Mouse (Mus musculus): Measurements from ENCODE around the gene Gorab.

The Gorab gene

GRCm38 (mm10) chr1:163357733-163358132 lies 45.7 kb downstream of the Gorab start:
- in situ Hi-C loops (cut with MseI, MboI), result no loop called here

DNA sequence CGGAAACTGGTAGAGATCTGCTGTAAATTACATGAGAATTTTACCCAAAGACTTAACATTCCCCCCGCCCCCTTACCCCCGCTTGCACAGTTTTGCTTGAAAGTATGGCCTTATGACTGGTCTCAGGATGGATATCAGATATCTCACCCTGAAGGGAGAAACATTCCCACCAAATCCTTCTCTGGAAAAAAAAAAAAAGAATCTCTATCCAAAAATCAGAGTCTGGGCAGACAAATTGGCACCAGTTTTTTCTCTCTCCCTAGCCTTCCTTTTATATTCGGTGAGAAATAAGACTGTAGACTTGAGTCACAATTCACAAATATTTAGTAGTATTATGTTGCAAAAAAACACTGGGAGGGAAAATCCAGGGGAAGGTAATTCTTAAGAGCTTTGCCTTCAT lies 47.3 kb downstream of the Gorab start:
- in situ Hi-C loops (cut with MseI, MboI), result no loop called here

DNA sequence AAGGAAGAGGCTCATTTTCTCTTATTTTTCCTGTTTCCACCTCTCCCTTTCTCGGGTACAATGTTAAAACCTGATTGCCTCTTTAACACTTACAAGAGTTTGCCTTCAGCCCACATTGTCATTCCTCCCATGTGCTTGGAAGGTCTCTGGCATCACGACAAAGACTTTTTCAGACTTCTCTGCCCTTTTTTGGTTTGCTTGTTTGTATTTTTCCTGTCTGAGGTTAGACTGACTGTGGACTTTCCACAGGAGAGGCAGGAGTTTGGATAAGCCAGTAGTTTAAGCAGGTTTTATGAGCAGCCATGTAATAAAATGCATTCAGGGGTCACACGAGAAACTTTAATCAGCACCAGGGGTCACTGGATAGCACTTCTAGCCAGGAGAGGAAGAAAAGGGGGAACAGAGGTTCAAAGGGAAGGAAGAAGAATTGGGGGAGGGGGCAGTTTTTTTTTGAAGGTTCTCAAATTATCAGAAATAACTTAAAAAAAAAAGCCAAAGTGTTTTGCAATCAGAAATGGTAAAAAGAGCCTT lies 47.8 kb downstream of the Gorab start:
- in situ Hi-C loops (cut with MseI, MboI), result no loop called here

DNA sequence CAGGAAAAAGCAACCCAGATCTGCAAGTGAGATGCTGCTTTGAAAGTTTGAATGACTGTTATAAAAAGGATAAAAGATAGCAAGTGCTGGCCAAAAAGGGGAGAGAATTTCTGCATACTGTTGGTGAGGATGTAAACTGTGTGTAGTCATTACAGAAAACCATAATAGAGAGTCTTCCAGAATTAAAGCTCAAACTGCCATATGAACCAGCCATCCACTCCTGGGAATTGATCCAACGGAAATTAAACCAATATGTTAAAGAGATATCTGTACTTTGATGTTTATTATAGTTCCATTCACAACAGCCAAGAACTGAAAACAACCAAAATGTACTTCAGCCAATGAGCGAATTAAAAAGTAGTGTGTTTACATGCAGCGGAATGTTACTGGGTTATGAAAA lies 52.5 kb downstream of the Gorab start:
- in situ Hi-C loops (cut with MseI, MboI), result no loop called here

DNA sequence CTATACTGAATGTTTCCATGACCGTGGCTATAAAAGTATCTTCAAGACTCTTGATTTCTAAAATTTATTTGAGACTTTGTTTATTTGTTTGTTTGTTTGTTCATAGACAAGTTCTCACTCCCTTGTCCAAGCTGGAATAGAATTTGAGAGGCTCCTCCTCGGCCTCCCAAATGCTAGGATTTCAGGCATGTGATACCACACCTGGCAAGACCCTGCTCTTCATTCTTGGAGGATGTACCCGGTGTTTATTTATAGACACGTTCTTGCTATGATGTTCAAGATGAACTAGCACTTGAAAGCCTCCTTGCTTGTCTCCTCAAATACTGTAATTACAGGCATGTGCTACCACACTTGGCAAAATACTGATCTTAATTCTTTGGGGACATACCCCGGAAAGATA lies 57.9 kb downstream of the Gorab start:
- in situ Hi-C loops (cut with MseI, MboI), result no loop called here

DNA sequence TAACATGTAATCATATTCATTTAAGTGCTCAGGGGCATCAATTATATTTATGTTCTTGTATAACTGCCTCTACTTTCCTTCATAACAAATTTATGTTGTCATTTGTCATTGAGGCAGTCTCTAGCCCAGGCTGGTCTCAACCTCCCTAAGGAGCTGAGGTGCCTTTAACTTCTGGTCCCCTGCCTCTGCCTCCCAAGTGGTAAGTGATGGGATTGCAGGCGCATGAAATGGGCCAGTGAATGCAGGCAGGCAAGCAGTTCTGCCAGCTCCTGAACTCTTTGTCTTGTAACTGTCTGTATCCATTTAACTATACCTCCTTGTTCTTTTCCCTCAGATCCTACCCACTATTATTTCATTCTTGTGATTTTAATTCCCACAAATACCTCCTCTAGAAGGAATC lies 58.5 kb downstream of the Gorab start:
- in situ Hi-C loops (cut with MseI, MboI), result no loop called here

DNA sequence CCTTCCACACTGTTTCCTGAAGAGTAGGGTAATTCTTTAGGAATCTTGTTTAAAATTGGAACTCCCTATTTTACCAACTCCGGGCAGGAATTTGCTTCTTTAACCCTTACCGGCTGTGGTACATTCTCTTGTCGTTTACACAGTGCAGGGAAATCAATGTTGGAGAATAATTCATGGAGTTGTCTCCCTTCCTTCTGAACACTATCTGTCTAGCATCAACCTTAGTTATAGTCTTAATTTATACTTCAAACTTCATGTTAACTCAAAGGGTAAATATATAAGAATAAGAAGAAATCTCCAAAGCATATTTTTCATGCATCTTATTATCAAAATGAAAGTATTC lies 64.3 kb downstream of the Gorab start:
- in situ Hi-C loops (cut with MseI, MboI), result no loop called here

DNA sequence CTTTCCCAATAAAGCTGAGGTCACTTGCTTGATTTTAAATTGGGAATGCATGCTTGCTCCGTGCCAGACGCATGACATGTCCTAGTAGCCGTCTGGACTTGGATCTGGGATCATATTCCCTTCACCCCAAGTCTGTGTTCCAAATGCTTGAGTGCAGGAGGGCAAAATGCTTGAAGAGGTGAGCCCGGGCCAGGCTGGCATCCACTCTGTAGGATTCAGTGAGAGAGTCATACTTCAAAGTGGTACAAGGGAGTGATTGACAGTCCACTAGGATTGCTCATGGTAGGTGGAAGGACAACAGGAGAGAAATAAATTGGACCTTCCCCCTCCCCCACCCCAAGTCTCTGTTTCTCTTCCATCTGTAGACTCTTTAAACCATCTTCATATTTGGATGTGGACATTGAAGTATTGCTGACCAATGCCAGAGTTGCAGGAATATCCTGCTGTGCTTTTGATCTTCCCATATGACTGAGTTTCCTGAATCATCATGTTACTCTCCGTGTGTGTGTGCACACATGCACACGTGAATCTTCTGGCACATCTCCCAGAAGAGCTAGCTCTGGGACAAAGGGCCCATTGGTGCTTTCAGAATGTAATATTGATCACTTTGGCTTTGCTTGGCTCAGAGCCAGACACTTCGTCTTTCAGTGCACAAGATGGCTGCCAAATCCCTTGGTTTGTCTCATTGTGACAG lies 64.8 kb downstream of the Gorab start:
- in situ Hi-C loops (cut with MseI, MboI), result no loop called here

DNA sequence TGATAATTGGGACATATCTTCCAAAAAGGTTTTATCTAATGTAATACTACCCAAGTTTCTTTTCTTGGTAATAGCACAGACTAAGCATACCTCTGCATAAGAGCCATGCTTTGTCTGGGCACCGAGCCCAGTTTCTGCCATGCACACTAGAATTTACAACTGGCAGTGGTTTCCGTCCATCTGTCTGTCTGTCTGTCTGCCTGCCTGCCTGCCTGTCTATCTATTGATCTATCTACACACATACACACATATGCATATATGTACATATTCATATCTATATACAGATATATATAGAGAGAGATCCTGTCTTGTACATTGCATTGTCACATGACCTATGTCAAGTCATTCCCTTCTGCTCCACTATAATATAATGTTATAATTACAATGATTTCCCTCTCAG lies 65.6 kb downstream of the Gorab start:
- in situ Hi-C loops (cut with MseI, MboI), result no loop called here
